Comparison of ENCODE assay signal across 8 mouse cellular contexts in genomic region chr3:134099471-134100125, GRCm38 (mm10).
DNase-seq lines count a peak whose midpoint lies in the region; ATAC-seq lines count a peak whose summit lies in the region.

No protein-coding gene starts in this region.

- ATAC-seq in heart, embryonic 11.5 days (replicated peaks; ENCODE audit: insufficient number of reproducible peaks, low FRiP score, low TSS enrichment) = no peak
- peak; percentile 85 for ATAC-seq in intestine, embryonic 15.5 days
- ATAC-seq in stomach, embryonic 15.5 days (ENCODE audit: insufficient read depth, low FRiP score, low read depth) = no peak; the same call in 1 of the 2 replicates

- DNase-seq in heart, postnatal 14 days = peak; percentile 22 to 32
- peak; percentile 77 for DNase-seq in Muller cell, postnatal 12 days (ENCODE audit: inconsistent ontology term)
- DNase-seq in embryo, embryonic 11.5 days (ENCODE audit: low read depth, low spot score) = peak; percentile 27
- DNase-seq in limb, embryonic 10.5 days (ENCODE audit: low spot score) = peak; percentile 37
- DNase-seq in gastrocnemius, postnatal 25 days = no peak

- no peak overlapping the region for H3K9ac ChIP-seq in heart, embryonic 11.5 days (ENCODE audit: low read depth, low read length)
- H3K9ac ChIP-seq in intestine, embryonic 15.5 days = no peak overlapping the region
- H3K9ac ChIP-seq in stomach, embryonic 15.5 days = no peak overlapping the region

- intact Hi-C loops in heart, postnatal 14 days (cut with DNase I) = no loop called here

- no peak overlapping the region for H3K4me3 ChIP-seq in heart, embryonic 11.5 days (ENCODE audit: low read depth, low read length)
- H3K4me3 ChIP-seq in intestine, embryonic 15.5 days (replicated peaks) = no peak overlapping the region
- H3K4me3 ChIP-seq in limb, embryonic 10.5 days = no peak overlapping the region
- no peak overlapping the region for H3K4me3 ChIP-seq in stomach, embryonic 15.5 days (replicated peaks)

- H3K4me1 ChIP-seq in heart, embryonic 11.5 days (ENCODE audit: control insufficient read depth, insufficient read depth, low read length) = peaks cover 7% of the 10 kb centered on the region
- H3K4me1 ChIP-seq in intestine, embryonic 15.5 days (replicated peaks) = no peaks in the 10 kb centered on the region
- peaks cover 6% of the 10 kb centered on the region; the same call in 1 of the 2 replicates for H3K4me1 ChIP-seq in limb, embryonic 10.5 days
- no peaks in the 10 kb centered on the region for H3K4me1 ChIP-seq in stomach, embryonic 15.5 days

- H3K27ac ChIP-seq in heart, embryonic 11.5 days (ENCODE audit: low read depth, low read length) = no peak overlapping the region
- H3K27ac ChIP-seq in intestine, embryonic 15.5 days = no peak overlapping the region
- no peak overlapping the region for H3K27ac ChIP-seq in limb, embryonic 10.5 days
- H3K27ac ChIP-seq in stomach, embryonic 15.5 days = peak overlapping the region; percentile 14; the same call in 1 of the 2 replicates

- no peaks in the 10 kb centered on the region for H3K27me3 ChIP-seq in heart, embryonic 11.5 days (ENCODE audit: control insufficient read depth, insufficient read depth, low read length)
- no peaks in the 10 kb centered on the region for H3K27me3 ChIP-seq in intestine, embryonic 15.5 days (replicated peaks)
- no peaks in the 10 kb centered on the region for H3K27me3 ChIP-seq in limb, embryonic 10.5 days (ENCODE audit: low read depth, poor library complexity, severe bottlenecking)
- H3K27me3 ChIP-seq in stomach, embryonic 15.5 days (replicated peaks) = no peaks in the 10 kb centered on the region

- 70% methylated on average over 3 of the region's 3 CpGs for WGBS in heart, embryonic 11.5 days (ENCODE audit: insufficient replicate concordance)
- 66% methylated on average over 3 of the region's 3 CpGs for WGBS in intestine, embryonic 15.5 days
- whole genome bisulfite sequencing in limb, embryonic 10.5 days = 70% methylated on average over 3 of the region's 3 CpGs
- 63% methylated on average over 3 of the region's 3 CpGs for WGBS in stomach, embryonic 15.5 days

- H3K9me3 ChIP-seq in heart, embryonic 11.5 days (replicated peaks; ENCODE audit: control insufficient read depth, low read length) = no peaks in the 10 kb centered on the region
- H3K9me3 ChIP-seq in intestine, embryonic 15.5 days = no peaks in the 10 kb centered on the region
- no peaks in the 10 kb centered on the region for H3K9me3 ChIP-seq in limb, embryonic 10.5 days (replicated peaks)
- no peaks in the 10 kb centered on the region for H3K9me3 ChIP-seq in stomach, embryonic 15.5 days

- no peaks in the 10 kb centered on the region for H3K36me3 ChIP-seq in heart, embryonic 11.5 days (ENCODE audit: control insufficient read depth, insufficient read depth, low read length)
- no peaks in the 10 kb centered on the region for H3K36me3 ChIP-seq in intestine, embryonic 15.5 days
- no peaks in the 10 kb centered on the region for H3K36me3 ChIP-seq in limb, embryonic 10.5 days
- H3K36me3 ChIP-seq in stomach, embryonic 15.5 days = no peaks in the 10 kb centered on the region

- H3K4me2 ChIP-seq in heart, embryonic 11.5 days = no peak overlapping the region
- no peak overlapping the region for H3K4me2 ChIP-seq in intestine, embryonic 15.5 days (replicated peaks)
- H3K4me2 ChIP-seq in stomach, embryonic 15.5 days = no peak overlapping the region
